ENCODE assay signal across 19 mouse cellular contexts in the genomic region with DNA sequence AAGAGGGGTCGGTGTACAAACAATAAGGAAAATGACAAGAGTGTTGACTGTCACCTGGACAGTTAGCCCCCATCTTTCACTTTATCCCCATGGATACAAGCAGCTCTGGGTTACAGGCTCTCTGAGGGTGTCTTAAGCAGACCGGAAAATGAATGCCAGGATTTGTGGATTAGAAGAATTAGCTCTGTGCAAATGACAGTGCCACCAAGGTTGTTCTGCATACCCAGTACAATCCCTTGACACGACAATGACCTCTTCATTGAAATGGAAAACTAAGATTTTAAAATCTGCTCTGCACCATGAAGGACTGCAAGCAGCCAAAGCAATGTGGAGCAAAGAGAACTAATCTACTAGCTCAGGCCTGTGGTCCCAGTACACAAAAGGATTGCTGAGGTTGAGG.
DNase-seq lines count a peak whose midpoint lies in the region; ATAC-seq and TF ChIP-seq lines count a peak whose summit lies in the region.
"Had no signal": no experiment of that assay in that cellular context is flagged by ENCODE, and none has a peak within 500 bp of the region (broad histone marks: within the 10 kb centered on the region; RNA-seq: fewer than 3 reads in every experiment).

No protein-coding gene starts in this region.

- ATAC-seq in heart, embryonic 12.5 days (ENCODE audit: insufficient number of reproducible peaks, low FRiP score) = no peak
- peak; percentile 60; the same call in 1 of the 2 replicates for ATAC-seq in midbrain, embryonic 14.5 days (ENCODE audit: low FRiP score, low TSS enrichment)
- no peak for ATAC-seq in intestine, embryonic 16.5 days
- ATAC-seq: forebrain, embryonic 14.5 days had no signal

- WGBS in heart, embryonic 10.5 days = 74% methylated on average over 3 of the region's 3 CpGs
- WGBS in heart, embryonic 12.5 days = 74% methylated on average over 3 of the region's 3 CpGs
- WGBS in midbrain, embryonic 14.5 days = 13% methylated on average over 3 of the region's 3 CpGs
- 73% methylated on average over 3 of the region's 3 CpGs for WGBS in intestine, embryonic 16.5 days
- 88% methylated on average over 3 of the region's 3 CpGs for WGBS in cerebellum, adult 2 months

- no peaks in the 10 kb centered on the region for H3K9me3 ChIP-seq in heart, embryonic 10.5 days
- no peaks in the 10 kb centered on the region for H3K9me3 ChIP-seq in heart, embryonic 12.5 days (replicated peaks)
- no peaks in the 10 kb centered on the region for H3K9me3 ChIP-seq in midbrain, embryonic 14.5 days (ENCODE audit: control insufficient read depth, low read length)
- H3K9me3 ChIP-seq in intestine, embryonic 16.5 days (ENCODE audit: control insufficient read depth, low read length) = no peaks in the 10 kb centered on the region
- H3K9me3 ChIP-seq: embryonic facial prominence, embryonic 12.5 days; heart, embryonic 13.5 days; hindbrain, embryonic 15.5 days had no signal

- H3K27ac ChIP-seq in heart, embryonic 10.5 days = 0 out of 2 replicates have a peak overlapping the region, but pooled peaks have one; percentile 8
- no peak overlapping the region for H3K27ac ChIP-seq in heart, embryonic 12.5 days (ENCODE audit: poor library complexity, severe bottlenecking)
- no peak overlapping the region for H3K27ac ChIP-seq in midbrain, embryonic 14.5 days (replicated peaks; ENCODE audit: low read depth, low read length)
- H3K27ac ChIP-seq in intestine, embryonic 16.5 days (ENCODE audit: low read length) = no peak overlapping the region
- H3K27ac ChIP-seq in cerebellum, adult 2 months (ENCODE audit: insufficient read depth, low read length) = no peak overlapping the region
- H3K27ac ChIP-seq: embryonic facial prominence, embryonic 12.5 days; heart, adult 2 months; heart, embryonic 13.5 days; hindbrain, embryonic 15.5 days had no signal

- H3K4me2 ChIP-seq in heart, embryonic 12.5 days = no peak overlapping the region
- no peak overlapping the region for H3K4me2 ChIP-seq in midbrain, embryonic 14.5 days (ENCODE audit: low read length)
- H3K4me2 ChIP-seq in intestine, embryonic 16.5 days (ENCODE audit: low read depth, low read length) = no peak overlapping the region
- H3K4me2 ChIP-seq: embryonic facial prominence, embryonic 12.5 days; heart, embryonic 13.5 days; hindbrain, embryonic 15.5 days had no signal

- H3K36me3 ChIP-seq in heart, embryonic 10.5 days = no peaks in the 10 kb centered on the region
- H3K36me3 ChIP-seq in heart, embryonic 12.5 days = no peaks in the 10 kb centered on the region
- no peaks in the 10 kb centered on the region for H3K36me3 ChIP-seq in midbrain, embryonic 14.5 days (ENCODE audit: control insufficient read depth, insufficient read depth, low read length)
- no peaks in the 10 kb centered on the region for H3K36me3 ChIP-seq in intestine, embryonic 16.5 days (ENCODE audit: control insufficient read depth, insufficient read depth, low read length)
- H3K36me3 ChIP-seq: embryonic facial prominence, embryonic 12.5 days; heart, embryonic 13.5 days; hindbrain, embryonic 15.5 days had no signal

- TF ChIP-seq CTCF in brain, embryonic 14.5 days (IDR thresholded peaks at IDR 0.05; ENCODE audit: borderline replicate concordance, extremely low read depth, insufficient read depth, insufficient read length) = no peak
- no peak for TF ChIP-seq CTCF in cerebellum, adult 2 months (IDR thresholded peaks at IDR 0.05; ENCODE audit: borderline replicate concordance, insufficient read depth, low read depth, low read length)

- DNase-seq in heart, embryonic 10.5 days (ENCODE audit: low spot score) = peak; percentile 20
- peak; percentile 66 for DNase-seq in brain, embryonic 14.5 days (ENCODE audit: low read depth)
- DNase-seq in embryo, embryonic 10.5 days (ENCODE audit: low spot score) = peak; percentile 47
- peak; percentile 68 for DNase-seq in midbrain, embryonic 14.5 days
- DNase-seq in cerebellum, adult 2 months = no peak
- DNase-seq: adrenal gland, adult 2 months; adrenal gland, postnatal 25 days; cerebellum, adult 8-10 months; cerebellum, postnatal 25 days; gastrocnemius, postnatal 10 days; heart, adult 2 months; heart, postnatal 36 days; kidney, adult 11 months had no signal

- H3K27me3 ChIP-seq in heart, embryonic 10.5 days (ENCODE audit: insufficient read depth, poor library complexity, severe bottlenecking) = no peaks in the 10 kb centered on the region
- H3K27me3 ChIP-seq in heart, embryonic 12.5 days (replicated peaks) = no peaks in the 10 kb centered on the region
- H3K27me3 ChIP-seq in midbrain, embryonic 14.5 days (ENCODE audit: control insufficient read depth, insufficient read depth, low read length) = peaks cover 13% of the 10 kb centered on the region; the same call in 1 of the 2 replicates
- no peaks in the 10 kb centered on the region for H3K27me3 ChIP-seq in intestine, embryonic 16.5 days (replicated peaks; ENCODE audit: control insufficient read depth, insufficient read depth, low read length)
- no peaks in the 10 kb centered on the region for H3K27me3 ChIP-seq in cerebellum, adult 2 months (ENCODE audit: control insufficient read depth, insufficient read depth, low read length)
- H3K27me3 ChIP-seq: embryonic facial prominence, embryonic 12.5 days; heart, embryonic 13.5 days; hindbrain, embryonic 15.5 days had no signal

- peaks cover 11% of the 10 kb centered on the region for H3K4me1 ChIP-seq in heart, embryonic 10.5 days
- H3K4me1 ChIP-seq in heart, embryonic 12.5 days (replicated peaks) = peaks cover 12% of the 10 kb centered on the region
- H3K4me1 ChIP-seq in midbrain, embryonic 14.5 days (ENCODE audit: control insufficient read depth, insufficient read depth, low read length) = peaks cover 17% of the 10 kb centered on the region; the same call in 1 of the 2 replicates
- H3K4me1 ChIP-seq in intestine, embryonic 16.5 days (ENCODE audit: control insufficient read depth, insufficient read depth, low read length) = no peaks in the 10 kb centered on the region
- no peaks in the 10 kb centered on the region for H3K4me1 ChIP-seq in cerebellum, adult 2 months (ENCODE audit: control insufficient read depth, insufficient read depth, low read length)
- H3K4me1 ChIP-seq: hindbrain, embryonic 15.5 days had no signal

- no peak overlapping the region for H3K9ac ChIP-seq in heart, embryonic 12.5 days
- no peak overlapping the region for H3K9ac ChIP-seq in midbrain, embryonic 14.5 days (replicated peaks; ENCODE audit: low read length)
- H3K9ac ChIP-seq in intestine, embryonic 16.5 days (ENCODE audit: low read depth, low read length) = no peak overlapping the region
- H3K9ac ChIP-seq: embryonic facial prominence, embryonic 12.5 days; heart, embryonic 13.5 days; hindbrain, embryonic 15.5 days had no signal

- no peak overlapping the region for H3K4me3 ChIP-seq in heart, embryonic 10.5 days
- no peak overlapping the region for H3K4me3 ChIP-seq in heart, embryonic 12.5 days
- H3K4me3 ChIP-seq in midbrain, embryonic 14.5 days (replicated peaks; ENCODE audit: low read depth, low read length) = no peak overlapping the region
- no peak overlapping the region for H3K4me3 ChIP-seq in intestine, embryonic 16.5 days (ENCODE audit: low read length)
- no peak overlapping the region for H3K4me3 ChIP-seq in cerebellum, adult 2 months (replicated peaks; ENCODE audit: insufficient read depth, low read depth, low read length)
- H3K4me3 ChIP-seq: embryonic facial prominence, embryonic 12.5 days; heart, adult 2 months; heart, embryonic 13.5 days; hindbrain, embryonic 15.5 days had no signal

- no peak for TF ChIP-seq POLR2A in brain, embryonic 14.5 days (IDR thresholded peaks at IDR 0.05; ENCODE audit: borderline replicate concordance, extremely low read depth, insufficient read depth, insufficient read length, poor library complexity, severe bottlenecking)
- TF ChIP-seq POLR2A in cerebellum, adult 2 months (IDR thresholded peaks at IDR 0.05; ENCODE audit: borderline replicate concordance, insufficient read depth, low read length) = no peak

Comparison
In these comparisons a context has a peak if more than half of its experiments do, and no peak if none do; other contexts are left out.
1. DNase-seq: peak in heart, embryonic 10.5 days (single experiment), brain, embryonic 14.5 days (single experiment), embryo, embryonic 10.5 days (single experiment) and midbrain, embryonic 14.5 days (single experiment); none in cerebellum, adult 2 months (0 of 2).